Mouse (Mus musculus) neural tube, embryonic 14.5 days (tissue): ENCODE measurements around the gene Erbb4. TPM values are rescaled to one million over a fixed set of nuclear protein-coding genes. Genes with fewer than 3 reads are reported as not detected.

Experiments
- ATAC-seq: fragments of 200-750 bp; cut with Nextera tagmentation; 2 replicates; pipeline ENCODE4 v1.8.0; 2017; ENCODE audit warnings: low read depth, mild to moderate bottlenecking, moderate TSS enrichment, moderate library complexity
- H3K27ac ChIP-seq: fragments of 300-500 bp; sonication (generic); 2 replicates; pipeline ENCODE4 v1.5.1; 2014; ENCODE audit warnings: low read depth, mild to moderate bottlenecking, control low read depth, low read length, moderate library complexity, mixed read lengths
- H3K27me3 ChIP-seq: fragments of 300-500 bp; sonication (generic); 2 replicates; pipeline ENCODE4 v1.6.1; 2014; ENCODE audit warnings: low read length; ENCODE audit not compliant: control insufficient read depth, insufficient read depth
- H3K36me3 ChIP-seq: fragments of 300-500 bp; sonication (generic); 2 replicates; pipeline ENCODE4 v1.6.1; 2014; ENCODE audit warnings: low read length, mixed read lengths; ENCODE audit not compliant: control insufficient read depth, insufficient read depth
- H3K4me1 ChIP-seq: fragments of 300-500 bp; sonication (generic); 2 replicates; pipeline ENCODE4 v1.6.1; 2014; ENCODE audit warnings: low read length; ENCODE audit not compliant: control insufficient read depth, insufficient read depth
- H3K4me2 ChIP-seq: fragments of 300-500 bp; sonication (generic); 2 replicates; pipeline ENCODE4 v1.6.1; 2014; ENCODE audit warnings: mild to moderate bottlenecking, low read depth, low read length, control low read depth
- H3K4me3 ChIP-seq: fragments of 300-500 bp; sonication (generic); 2 replicates; pipeline ENCODE4 v1.5.1; 2014; ENCODE audit warnings: low read depth, low read length, control low read depth, mixed read lengths
- H3K9ac ChIP-seq: fragments of 300-500 bp; sonication (generic); replicated peaks from 2 replicates; pipeline ENCODE4 v1.6.1; 2014; ENCODE audit warnings: low read depth, mild to moderate bottlenecking, control low read depth, low read length, mixed read lengths
- H3K9me3 ChIP-seq: fragments of 300-500 bp; sonication (generic); 2 replicates; pipeline ENCODE4 v1.6.1; 2016; ENCODE audit warnings: low read length; ENCODE audit not compliant: control insufficient read depth
- WGBS: fragments of 180-500 bp; shearing (Covaris S2); extraction: QIAGEN DNeasy Blood & Tissue Kit; methylation state at CpG from one replicate; pipeline ENCODE4 v1.1.7; 2014; 5-methylcytosine and 5-hydroxymethylcytosine counted together
- polyA plus RNA-seq: library from polyadenylated mRNA; unstranded; fragments of >200 nt; fragmentation: Nextera tagmentation; extraction: Ambion mirVana; gene quantifications from 2 replicates; pipeline ENCODE4 v1.2.1, GENCODE M21; 2014

Gene Erbb4
- polyA plus RNA-seq, 1 experiment from 2014 or later: 30.6 TPM

- Histone ChIP-seq H3K4me1 (no peaks in the 10 kb centered on the region), H3K4me3 (no peak overlapping the region), H3K4me2 (no peak overlapping the region), H3K27me3 (no peaks in the 10 kb centered on the region), H3K36me3 (no peaks in the 10 kb centered on the region), H3K9ac (no peak overlapping the region), H3K27ac (no peak overlapping the region), H3K9me3 (no peaks in the 10 kb centered on the region)
- ATAC-seq: peak; percentile 44; the same call in 1 of the 2 replicates
- 25% methylated on average over 5 of the region's 5 CpGs for WGBS
Observed at GRCm38 (mm10) chr1:68973355-68974127, 134.3 kb downstream of the Erbb4 start.

- H3K4me3 ChIP-seq: no peak overlapping the region
- H3K9ac ChIP-seq: no peak overlapping the region
- no peak for ATAC-seq
- no peak overlapping the region for H3K4me2 ChIP-seq
- no peaks in the 10 kb centered on the region for H3K36me3 ChIP-seq
- H3K27me3 ChIP-seq: no peaks in the 10 kb centered on the region
- H3K4me1 ChIP-seq: no peaks in the 10 kb centered on the region
- H3K9me3 ChIP-seq: no peaks in the 10 kb centered on the region
- no peak overlapping the region for H3K27ac ChIP-seq
Observed at GRCm38 (mm10) chr1:68964127-68964526, 143.7 kb downstream of the Erbb4 start.

GRCm38 (mm10) chr1:68961365-68962116 lies 146.3 kb downstream of the Erbb4 start:
- Histone ChIP-seq H3K36me3 (no peaks in the 10 kb centered on the region), H3K9ac (no peak overlapping the region), H3K4me2 (no peak overlapping the region), H3K27ac (peak overlapping the region; percentile 34; the same call in 1 of the 2 replicates), H3K27me3 (no peaks in the 10 kb centered on the region), H3K4me3 (no peak overlapping the region), H3K9me3 (no peaks in the 10 kb centered on the region), H3K4me1 (0 out of 2 replicates have a peak, but pooled peaks cover 2% of the 10 kb centered on the region)
- WGBS: 24% methylated on average over 2 of the region's 2 CpGs
- no peak for ATAC-seq

DNA sequence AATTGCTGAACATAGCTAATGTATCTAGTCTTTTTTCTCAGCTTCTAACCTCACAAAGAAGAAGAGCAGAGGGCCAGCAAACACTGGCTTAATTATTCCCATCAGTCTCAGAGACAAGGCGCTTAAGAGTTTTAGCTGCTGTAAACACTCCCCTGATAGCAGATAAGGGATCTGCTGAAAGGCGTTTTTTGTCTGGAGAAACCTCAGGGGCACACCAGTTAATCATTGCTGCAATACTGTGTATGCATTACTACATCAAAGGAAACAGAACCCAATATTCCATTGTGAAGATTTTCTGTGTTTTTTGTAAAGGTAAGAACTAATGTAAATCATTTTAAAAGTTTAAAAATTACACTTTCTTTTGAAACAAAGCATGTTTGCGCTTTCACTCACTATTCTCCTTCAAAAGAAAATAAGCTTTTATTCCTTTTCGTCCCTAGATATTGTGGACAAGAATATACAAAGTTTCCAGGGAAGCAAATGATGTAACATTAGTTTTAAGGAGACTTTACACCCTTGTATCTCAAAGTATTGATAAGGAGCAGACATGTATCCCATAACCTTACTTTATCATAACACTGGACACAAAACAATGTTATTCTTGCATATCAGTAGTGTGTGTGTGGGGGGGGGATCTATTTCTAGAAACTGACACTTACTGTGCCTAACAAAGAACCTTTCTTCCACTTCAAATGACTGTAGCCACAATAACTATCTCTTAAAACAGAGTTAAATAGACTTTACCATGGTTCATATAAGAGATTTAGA lies 150.9 kb downstream of the Erbb4 start:
- Histone ChIP-seq H3K36me3 (no peaks in the 10 kb centered on the region), H3K27me3 (no peaks in the 10 kb centered on the region), H3K9ac (no peak overlapping the region), H3K9me3 (no peaks in the 10 kb centered on the region), H3K4me1 (0 out of 2 replicates have a peak, but pooled peaks cover 2% of the 10 kb centered on the region), H3K4me3 (no peak overlapping the region), H3K4me2 (no peak overlapping the region), H3K27ac (no peak overlapping the region; the same call in 1 of the 2 replicates)
- WGBS: 45% methylated on average over 4 of the region's 4 CpGs
- ATAC-seq: no peak

DNA sequence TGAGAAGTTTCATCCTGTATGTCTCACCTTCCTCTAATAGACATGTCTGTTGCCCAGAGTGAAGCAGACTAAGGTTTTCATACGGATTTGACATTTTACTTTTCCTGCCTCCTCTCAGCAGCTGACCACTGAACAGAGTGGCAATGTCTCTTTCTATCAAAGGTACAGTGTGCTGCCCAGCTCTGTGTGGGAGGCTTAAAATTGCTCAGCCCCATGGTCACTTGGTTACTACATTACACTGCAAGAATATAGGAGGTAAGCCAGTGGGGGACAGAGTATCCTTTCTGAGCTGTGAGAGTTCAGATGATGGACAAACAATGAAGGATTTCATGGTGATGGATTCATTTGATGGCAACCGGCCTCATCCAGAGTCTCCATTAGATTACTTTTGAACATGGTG lies 152.4 kb downstream of the Erbb4 start:
- no peak overlapping the region for H3K4me3 ChIP-seq
- no peak overlapping the region for H3K4me2 ChIP-seq
- no peaks in the 10 kb centered on the region for H3K9me3 ChIP-seq
- no peak for ATAC-seq
- H3K4me1 ChIP-seq: 0 out of 2 replicates have a peak, but pooled peaks cover 2% of the 10 kb centered on the region
- H3K27ac ChIP-seq: no peak overlapping the region
- no peaks in the 10 kb centered on the region for H3K27me3 ChIP-seq
- no peaks in the 10 kb centered on the region for H3K36me3 ChIP-seq
- WGBS: 60% methylated on average over 2 of the region's 2 CpGs
- H3K9ac ChIP-seq: no peak overlapping the region

DNA sequence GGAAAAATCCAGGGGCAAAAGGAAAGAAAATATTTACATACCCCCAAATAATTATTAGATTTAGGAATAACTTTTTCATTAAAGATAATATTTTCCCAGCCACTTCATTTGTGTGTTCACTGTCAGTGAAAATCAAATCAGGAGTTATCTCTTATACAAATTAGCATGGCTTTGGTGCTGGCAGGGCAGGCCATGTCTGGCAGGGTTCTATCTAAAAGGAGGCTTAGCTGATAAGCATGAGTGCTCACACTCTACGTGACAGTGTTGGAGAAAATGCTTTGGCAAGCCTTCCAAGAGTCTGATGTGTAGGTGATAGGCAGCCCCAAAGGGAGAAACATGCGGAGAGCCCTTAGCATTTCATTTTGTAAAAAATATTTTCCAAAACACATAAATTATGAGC lies 164.7 kb downstream of the Erbb4 start:
- Histone ChIP-seq H3K4me1 (no peaks in the 10 kb centered on the region), H3K4me3 (no peak overlapping the region), H3K4me2 (no peak overlapping the region), H3K9ac (no peak overlapping the region), H3K9me3 (no peaks in the 10 kb centered on the region), H3K27ac (no peak overlapping the region), H3K36me3 (no peaks in the 10 kb centered on the region), H3K27me3 (no peaks in the 10 kb centered on the region)
- no peak for ATAC-seq
- 71% methylated on average over 2 of the region's 2 CpGs for WGBS

DNA sequence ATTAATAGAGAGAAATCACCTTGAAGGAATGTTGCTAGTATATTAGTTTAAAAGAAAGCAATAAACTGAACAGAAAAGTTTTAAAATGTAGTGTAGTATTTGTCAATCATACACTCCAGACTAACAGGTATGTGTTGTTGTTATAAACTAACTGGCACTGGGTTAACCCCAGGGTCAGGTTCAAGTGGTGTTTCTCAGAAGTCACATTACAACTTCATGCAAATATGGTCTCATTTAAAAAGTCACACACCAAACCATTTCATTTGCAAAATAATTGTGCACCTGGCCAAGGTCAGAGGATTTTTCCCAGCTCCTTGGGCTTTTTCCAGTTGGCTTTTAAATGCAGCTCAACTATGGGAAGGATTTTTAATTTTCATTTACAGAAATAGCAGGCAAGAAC lies 173.1 kb downstream of the Erbb4 start:
- Histone ChIP-seq H3K9ac (no peak overlapping the region), H3K4me2 (no peak overlapping the region), H3K4me3 (no peak overlapping the region), H3K27me3 (no peaks in the 10 kb centered on the region), H3K9me3 (no peaks in the 10 kb centered on the region), H3K36me3 (no peaks in the 10 kb centered on the region), H3K4me1 (no peaks in the 10 kb centered on the region), H3K27ac (no peak overlapping the region)
- no peak for ATAC-seq

GRCm38 (mm10) chr1:68933330-68934065 lies 174.4 kb downstream of the Erbb4 start:
- Histone ChIP-seq H3K36me3 (no peaks in the 10 kb centered on the region), H3K27ac (no peak overlapping the region), H3K4me1 (no peaks in the 10 kb centered on the region), H3K27me3 (no peaks in the 10 kb centered on the region), H3K4me3 (no peak overlapping the region), H3K9me3 (no peaks in the 10 kb centered on the region), H3K4me2 (no peak overlapping the region), H3K9ac (no peak overlapping the region)
- no peak for ATAC-seq
- 83% methylated on average over 3 of the region's 3 CpGs for WGBS
